Mouse (Mus musculus): ENCODE data around the gene Art1. TPM values are rescaled to one million over a fixed set of nuclear protein-coding genes. Genes with fewer than 3 reads are reported as not detected.
A peak's percentile ranks its signal among the peaks of the same experiment; 100 is the strongest.

The Art1 gene
- polyA plus RNA-seq, 1 experiment = 6.7 TPM

- peak overlapping the region; percentile 83 for H3K4me3 ChIP-seq (ENCODE audit: control insufficient read depth, low read depth, low read length)
- no peaks in the 10 kb centered on the region for H3K36me3 ChIP-seq (ENCODE audit: control insufficient read depth, insufficient read depth, low read length)
- H3K27me3 ChIP-seq (ENCODE audit: control insufficient read depth, insufficient read depth, low read length) = no peaks in the 10 kb centered on the region
- TF ChIP-seq POLR2A (IDR thresholded peaks at IDR 0.05; ENCODE audit: control insufficient read depth, low read depth, low read length) (no peak), CTCF (IDR thresholded peaks at IDR 0.05; ENCODE audit: control insufficient read depth, insufficient read depth, insufficient replicate concordance, low read depth, low read length) (no peak)
- H3K27ac ChIP-seq (ENCODE audit: control insufficient read depth, insufficient read depth, low read depth, low read length) = no peak overlapping the region; the same call in 1 of the 2 replicates
- peaks cover 21% of the 10 kb centered on the region for H3K4me1 ChIP-seq (ENCODE audit: control insufficient read depth, insufficient read depth, low read length)
Observed at GRCm38 (mm10) chr7:102099760-102100661, 1.5 kb upstream of the Art1 start.

GRCm38 (mm10) chr7:102100868-102101267, 675 bp upstream of the Art1 start:
- TF ChIP-seq CTCF (IDR thresholded peaks at IDR 0.05; ENCODE audit: control insufficient read depth, insufficient read depth, insufficient replicate concordance, low read depth, low read length) (no peak), POLR2A (IDR thresholded peaks at IDR 0.05; ENCODE audit: control insufficient read depth, low read depth, low read length) (no peak)
- peaks cover 21% of the 10 kb centered on the region for H3K4me1 ChIP-seq (ENCODE audit: control insufficient read depth, insufficient read depth, low read length)
- H3K27ac ChIP-seq (ENCODE audit: control insufficient read depth, insufficient read depth, low read depth, low read length) = no peak overlapping the region
- H3K36me3 ChIP-seq (ENCODE audit: control insufficient read depth, insufficient read depth, low read length) = no peaks in the 10 kb centered on the region
- H3K4me3 ChIP-seq (ENCODE audit: control insufficient read depth, low read depth, low read length) = no peak overlapping the region
- H3K27me3 ChIP-seq (ENCODE audit: control insufficient read depth, insufficient read depth, low read length) = no peaks in the 10 kb centered on the region

GRCm38 (mm10) chr7:102102241-102102640, 698 bp downstream of the Art1 start:
- Histone ChIP-seq H3K4me3 (ENCODE audit: control insufficient read depth, low read depth, low read length) (no peak overlapping the region), H3K27ac (ENCODE audit: control insufficient read depth, insufficient read depth, low read depth, low read length) (no peak overlapping the region)
- TF ChIP-seq CTCF (IDR thresholded peaks at IDR 0.05; ENCODE audit: control insufficient read depth, insufficient read depth, insufficient replicate concordance, low read depth, low read length) = no peak
- no peak for TF ChIP-seq POLR2A (IDR thresholded peaks at IDR 0.05; ENCODE audit: control insufficient read depth, low read depth, low read length)

GRCm38 (mm10) chr7:102102696-102103095, 1.2 kb downstream of the Art1 start:
- Histone ChIP-seq H3K36me3 (ENCODE audit: control insufficient read depth, insufficient read depth, low read length) (no peaks in the 10 kb centered on the region), H3K4me3 (ENCODE audit: control insufficient read depth, low read depth, low read length) (no peak overlapping the region), H3K4me1 (ENCODE audit: control insufficient read depth, insufficient read depth, low read length) (peaks cover 29% of the 10 kb centered on the region), H3K27ac (ENCODE audit: control insufficient read depth, insufficient read depth, low read depth, low read length) (no peak overlapping the region), H3K27me3 (ENCODE audit: control insufficient read depth, insufficient read depth, low read length) (no peaks in the 10 kb centered on the region)
- TF ChIP-seq POLR2A (IDR thresholded peaks at IDR 0.05; ENCODE audit: control insufficient read depth, low read depth, low read length) = no peak
- TF ChIP-seq CTCF (IDR thresholded peaks at IDR 0.05; ENCODE audit: control insufficient read depth, insufficient read depth, insufficient replicate concordance, low read depth, low read length) = no peak

More at GRCm38 (mm10) chr7:102102241-102102640, 698 bp downstream of the Art1 start:
- Histone ChIP-seq H3K27me3 (ENCODE audit: control insufficient read depth, insufficient read depth, low read length) (no peaks in the 10 kb centered on the region), H3K36me3 (ENCODE audit: control insufficient read depth, insufficient read depth, low read length) (no peaks in the 10 kb centered on the region), H3K4me1 (ENCODE audit: control insufficient read depth, insufficient read depth, low read length) (peaks cover 29% of the 10 kb centered on the region)

- no peak overlapping the region for H3K27ac ChIP-seq (ENCODE audit: control insufficient read depth, insufficient read depth, low read depth, low read length)
- no peaks in the 10 kb centered on the region for H3K27me3 ChIP-seq (ENCODE audit: control insufficient read depth, insufficient read depth, low read length)
- peaks cover 29% of the 10 kb centered on the region for H3K4me1 ChIP-seq (ENCODE audit: control insufficient read depth, insufficient read depth, low read length)
- no peak for TF ChIP-seq POLR2A (IDR thresholded peaks at IDR 0.05; ENCODE audit: control insufficient read depth, low read depth, low read length)
- TF ChIP-seq CTCF (IDR thresholded peaks at IDR 0.05; ENCODE audit: control insufficient read depth, insufficient read depth, insufficient replicate concordance, low read depth, low read length) = no peak
- H3K36me3 ChIP-seq (ENCODE audit: control insufficient read depth, insufficient read depth, low read length) = no peaks in the 10 kb centered on the region
- H3K4me3 ChIP-seq (ENCODE audit: control insufficient read depth, low read depth, low read length) = no peak overlapping the region
Observed at GRCm38 (mm10) chr7:102103555-102103954, 2.0 kb downstream of the Art1 start.

GRCm38 (mm10) chr7:102104126-102104525, 2.6 kb downstream of the Art1 start:
- no peak overlapping the region for H3K4me3 ChIP-seq (ENCODE audit: control insufficient read depth, low read depth, low read length)
- H3K4me1 ChIP-seq (ENCODE audit: control insufficient read depth, insufficient read depth, low read length) = peaks cover 24% of the 10 kb centered on the region
- no peak for TF ChIP-seq POLR2A (IDR thresholded peaks at IDR 0.05; ENCODE audit: control insufficient read depth, low read depth, low read length)
- no peak for TF ChIP-seq CTCF (IDR thresholded peaks at IDR 0.05; ENCODE audit: control insufficient read depth, insufficient read depth, insufficient replicate concordance, low read depth, low read length)
- H3K27ac ChIP-seq (ENCODE audit: control insufficient read depth, insufficient read depth, low read depth, low read length) = no peak overlapping the region
- H3K27me3 ChIP-seq (ENCODE audit: control insufficient read depth, insufficient read depth, low read length) = no peaks in the 10 kb centered on the region
- H3K36me3 ChIP-seq (ENCODE audit: control insufficient read depth, insufficient read depth, low read length) = no peaks in the 10 kb centered on the region

- peaks cover 9% of the 10 kb centered on the region for H3K4me1 ChIP-seq (ENCODE audit: control insufficient read depth, insufficient read depth, low read length)
- H3K27me3 ChIP-seq (ENCODE audit: control insufficient read depth, insufficient read depth, low read length) = no peaks in the 10 kb centered on the region
- H3K27ac ChIP-seq (ENCODE audit: control insufficient read depth, insufficient read depth, low read depth, low read length) = no peak overlapping the region
Observed at GRCm38 (mm10) chr7:102106700-102107141, 5.2 kb downstream of the Art1 start.

More at GRCm38 (mm10) chr7:102106700-102107141, 5.2 kb downstream of the Art1 start:
- Histone ChIP-seq H3K4me3 (ENCODE audit: control insufficient read depth, low read depth, low read length) (peak overlapping the region; percentile 80), H3K36me3 (ENCODE audit: control insufficient read depth, insufficient read depth, low read length) (no peaks in the 10 kb centered on the region)
- 0 out of 2 replicates have a peak, but pooled peaks have one; percentile 18 for TF ChIP-seq POLR2A (IDR thresholded peaks at IDR 0.05; ENCODE audit: control insufficient read depth, low read depth, low read length)
- TF ChIP-seq CTCF (IDR thresholded peaks at IDR 0.05; ENCODE audit: control insufficient read depth, insufficient read depth, insufficient replicate concordance, low read depth, low read length) = no peak

Measured in testis, adult 2 months (tissue).